Mouse (Mus musculus) G1E (cell line): ENCODE results near the gene Poldip3. TPM values are rescaled to one million over a fixed set of nuclear protein-coding genes. Genes with fewer than 3 reads are reported as not detected.

Experiments used
- ATAC-seq: 2 replicates; pipeline ENCODE4 v1.8.0; 2016; ENCODE audit warnings: mild to moderate bottlenecking; ENCODE audit not compliant: insufficient number of reproducible peaks, poor library complexity, low FRiP score, severe bottlenecking; ENCODE audit errors: extremely low read depth
- DNase-seq: peaks from one replicate; pipeline ENCODE4 v3.0.0; 2012; ENCODE audit warnings: low spot score
- H3K27me3 ChIP-seq: 2 replicates; pipeline ENCODE4 v1.6.1; 2012; ENCODE audit warnings: mild to moderate bottlenecking, low read length, inconsistent platforms; ENCODE audit not compliant: insufficient read depth
- H3K36me3 ChIP-seq: replicated peaks from 2 replicates; pipeline ENCODE3; 2012; ENCODE audit warnings: mild to moderate bottlenecking, inconsistent platforms
- H3K4me1 ChIP-seq: 2 replicates; pipeline ENCODE4 v1.6.1; 2012; ENCODE audit warnings: low read depth, low read length, inconsistent platforms, mixed read lengths; ENCODE audit not compliant: insufficient read depth
- H3K4me3 ChIP-seq: 2 replicates; pipeline ENCODE4 v1.5.1; 2012; ENCODE audit warnings: low read depth, mild to moderate bottlenecking, inconsistent platforms, low read length, moderate library complexity, mixed read lengths
- H3K9me3 ChIP-seq: replicated peaks from 2 replicates; pipeline ENCODE4 v1.6.1; 2012; ENCODE audit warnings: inconsistent platforms
- CTCF ChIP-seq: IDR thresholded peaks from 2 replicates; pipeline ENCODE4 v1.5.1; 2012; ENCODE audit warnings: low read depth, low read length, inconsistent platforms, mixed read lengths
- GATA1 ChIP-seq: IDR thresholded peaks from 2 replicates; pipeline ENCODE4 v1.6.1; 2012; ENCODE audit warnings: borderline replicate concordance, low read length, inconsistent platforms, mixed read lengths
- GATA2 ChIP-seq: IDR thresholded peaks from 2 replicates; pipeline ENCODE4 v1.6.1; 2012; ENCODE audit warnings: low read depth, low read length, inconsistent platforms, borderline replicate concordance
- POLR2AphosphoS5 ChIP-seq: IDR thresholded peaks from 2 replicates; pipeline ENCODE4 v1.6.1; 2012; ENCODE audit warnings: low read depth, low read length, inconsistent platforms; ENCODE audit not compliant: insufficient replicate concordance
- TAL1 ChIP-seq: conservative IDR thresholded peaks from 2 replicates; pipeline ENCODE4 v1.6.1; 2012; ENCODE audit warnings: low read depth, low read length, inconsistent platforms, mixed read lengths
- polyA plus RNA-seq: library from polyadenylated mRNA; stranded (reverse); fragments of >175 nt; gene quantifications from 2 replicates; pipeline ENCODE4 v1.2.3, GENCODE M21; 2012
- total RNA-seq, 2 experiments: library from RNA; stranded (forward) in 1 of 2; stranded (reverse) in 1 of 2; fragments of 200-1000 nt in 1 of 2; fragments of >200 nt in 1 of 2; fragmentation: Nextera tagmentation in 1 of 2; gene quantifications; 2 replicates each; pipeline ENCODE4 v1.2.3; 2014 to 2017

Poldip3 gene
- total and polyA plus RNA-seq, 3 experiments, result 99.3 to 237 (median 120) TPM

DNA sequence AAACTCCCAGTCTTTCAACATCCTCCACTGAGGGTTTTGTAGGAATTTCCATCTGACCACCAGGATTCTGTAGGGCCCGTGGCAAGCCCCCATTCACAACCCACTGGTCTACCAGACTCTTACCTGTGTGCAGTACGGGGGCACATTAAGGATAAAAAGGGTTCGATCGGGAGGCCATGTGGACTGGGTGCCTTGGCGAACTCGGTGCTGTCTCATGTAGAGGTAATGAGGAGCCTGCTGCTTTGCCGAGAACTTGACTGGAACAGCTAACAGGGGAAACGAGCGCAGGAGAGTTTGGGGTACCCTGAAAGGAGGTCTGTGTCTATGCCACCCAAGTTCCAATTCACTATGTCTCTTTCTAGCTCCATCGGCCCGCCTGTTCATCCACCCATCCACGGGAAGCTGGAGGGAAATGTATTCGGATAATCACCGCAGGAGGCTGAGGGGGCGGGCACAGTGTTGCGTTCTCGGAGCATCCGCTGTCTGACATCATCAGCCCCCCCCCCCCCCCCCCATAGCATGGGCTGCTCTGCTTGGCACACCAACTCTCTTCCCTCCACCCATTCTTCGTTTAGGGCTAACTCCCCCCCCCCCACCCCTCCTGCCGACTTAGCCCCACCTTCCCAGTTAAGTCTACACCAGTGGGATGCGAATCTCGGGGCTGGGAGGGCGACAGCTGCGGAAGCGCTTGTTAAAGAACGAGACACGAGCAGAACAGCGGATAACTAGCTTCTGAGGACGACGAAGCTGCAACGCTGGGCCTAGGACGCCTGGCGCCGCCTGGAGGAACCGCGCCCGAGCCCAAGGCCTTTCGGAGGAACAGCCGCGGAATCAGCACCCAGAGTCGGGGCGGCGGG, 27.2 kb downstream of the Poldip3 start:
- ATAC-seq (peak; percentile 68), DNase-seq (peak; percentile 74)
- H3K4me1 ChIP-seq, result peaks cover 35% of the 10 kb centered on the region
- TF ChIP-seq GATA1, result no peak
- no peak for TF ChIP-seq TAL1
- no peak for TF ChIP-seq CTCF
- no peak for TF ChIP-seq GATA2
- no peak for TF ChIP-seq POLR2AphosphoS5
- no peaks in the 10 kb centered on the region for H3K9me3 ChIP-seq
- peaks cover 76% of the 10 kb centered on the region for H3K36me3 ChIP-seq
- peak overlapping the region; percentile 99 for H3K4me3 ChIP-seq
- H3K27me3 ChIP-seq, result no peaks in the 10 kb centered on the region

DNA sequence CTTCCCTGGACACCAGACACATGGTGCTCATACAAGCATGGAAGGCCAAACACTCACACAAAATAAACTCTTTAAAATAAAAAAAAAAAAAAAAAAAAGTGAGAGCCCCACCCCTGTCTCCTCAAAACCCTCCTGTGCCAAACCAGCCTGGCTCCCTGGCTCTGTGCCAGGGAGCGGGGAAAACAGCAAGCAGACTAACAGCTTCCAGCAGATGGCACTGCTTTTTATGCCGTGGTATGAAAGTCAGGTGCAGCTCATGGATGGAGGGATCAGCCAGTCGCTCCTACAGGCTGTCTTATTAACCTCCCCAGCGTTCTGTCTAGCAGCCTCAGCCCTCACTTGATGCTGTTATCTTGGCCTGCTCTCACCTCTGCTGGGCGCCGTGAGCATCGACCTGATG, 30.8 kb downstream of the Poldip3 start:
- TF ChIP-seq TAL1 (no peak), CTCF (no peak), GATA1 (no peak)
- Histone ChIP-seq H3K4me1 (peaks cover 36% of the 10 kb centered on the region), H3K4me3 (no peak overlapping the region), H3K36me3 (peaks cover 78% of the 10 kb centered on the region), H3K9me3 (no peaks in the 10 kb centered on the region), H3K27me3 (no peaks in the 10 kb centered on the region)
- ATAC-seq (no peak), DNase-seq (peak; percentile 35)

DNA sequence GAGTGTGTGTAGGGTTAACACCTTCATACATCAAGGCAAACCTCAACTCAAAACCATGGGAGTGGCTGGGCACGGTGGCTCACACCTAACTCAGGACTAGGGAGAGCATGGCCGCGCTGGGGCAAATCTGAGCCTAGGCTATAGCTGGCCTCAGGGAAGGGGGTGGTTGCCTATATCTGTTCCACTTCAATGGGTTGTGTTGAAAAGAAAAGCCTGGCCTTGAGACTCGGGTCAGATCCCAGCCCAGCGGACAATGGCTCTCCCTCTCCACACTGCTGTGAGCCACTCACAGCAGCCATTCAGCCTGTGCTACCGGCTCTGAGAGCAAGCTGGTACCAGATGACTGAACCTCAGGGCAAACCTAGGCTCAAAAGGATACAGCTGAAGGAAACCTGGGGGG, 34.1 kb downstream of the Poldip3 start:
- no peaks in the 10 kb centered on the region for H3K27me3 ChIP-seq
- DNase-seq (no peak), ATAC-seq (no peak)
- TF ChIP-seq CTCF (no peak), GATA1 (no peak), TAL1 (no peak)
- peaks cover 80% of the 10 kb centered on the region for H3K36me3 ChIP-seq
- H3K4me1 ChIP-seq, result peaks cover 28% of the 10 kb centered on the region
- H3K9me3 ChIP-seq, result no peaks in the 10 kb centered on the region
- no peak overlapping the region for H3K4me3 ChIP-seq

DNA sequence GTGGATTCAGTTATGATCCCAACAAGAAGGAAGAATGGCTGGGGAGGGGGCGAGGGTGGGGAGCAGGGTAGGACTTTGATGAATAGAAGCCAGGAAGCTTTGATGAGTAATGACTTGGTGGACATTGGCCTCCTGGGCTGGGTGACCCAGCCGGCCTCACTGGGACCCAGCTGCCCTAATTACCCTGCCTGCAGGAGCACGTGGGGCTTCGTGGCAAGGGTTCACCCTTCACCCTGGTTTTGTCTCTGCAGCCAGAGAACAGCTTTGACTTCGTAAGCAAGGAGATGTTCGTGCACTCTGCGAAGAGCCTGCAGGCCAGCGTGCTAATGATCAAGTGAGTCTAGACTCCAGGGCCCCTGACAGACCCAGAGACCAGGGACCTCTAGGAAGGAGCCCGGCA, 35.1 kb downstream of the Poldip3 start:
- Histone ChIP-seq H3K9me3 (no peaks in the 10 kb centered on the region), H3K4me1 (peaks cover 21% of the 10 kb centered on the region), H3K4me3 (no peak overlapping the region), H3K36me3 (peaks cover 77% of the 10 kb centered on the region), H3K27me3 (no peaks in the 10 kb centered on the region)
- DNase-seq (no peak), ATAC-seq (no peak)
- TF ChIP-seq GATA2 (no peak), POLR2AphosphoS5 (no peak), CTCF (no peak), TAL1 (no peak), GATA1 (no peak)

DNA sequence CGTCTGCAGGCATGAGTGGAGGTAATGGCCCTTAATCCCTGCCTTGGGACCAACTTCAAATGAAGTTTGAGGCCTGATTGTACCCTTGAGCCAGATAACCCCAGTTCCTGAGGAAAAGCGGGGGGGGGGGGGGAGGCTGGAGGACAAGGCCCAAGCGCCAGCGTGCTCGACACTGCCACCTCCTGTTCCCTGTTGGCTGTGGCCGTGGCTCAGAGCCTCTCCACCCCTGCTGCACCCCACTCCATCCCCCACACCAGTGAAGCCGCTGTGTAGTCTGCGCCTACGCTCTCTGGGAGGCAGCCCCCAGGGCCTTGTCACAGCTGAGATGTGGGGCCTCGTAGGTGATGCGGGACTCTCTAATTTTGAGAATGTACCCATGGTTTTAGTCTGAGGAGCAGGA, 36.3 kb downstream of the Poldip3 start:
- peaks cover 70% of the 10 kb centered on the region for H3K36me3 ChIP-seq
- DNase-seq, result peak; percentile 46
- H3K4me3 ChIP-seq, result no peak overlapping the region
- no peaks in the 10 kb centered on the region for H3K27me3 ChIP-seq
- peaks cover 13% of the 10 kb centered on the region for H3K4me1 ChIP-seq
- H3K9me3 ChIP-seq, result no peaks in the 10 kb centered on the region
- TF ChIP-seq GATA1, result no peak
- TF ChIP-seq CTCF, result no peak
- TF ChIP-seq TAL1, result no peak
- TF ChIP-seq POLR2AphosphoS5, result no peak
- TF ChIP-seq GATA2, result no peak
- no peak for ATAC-seq

DNA sequence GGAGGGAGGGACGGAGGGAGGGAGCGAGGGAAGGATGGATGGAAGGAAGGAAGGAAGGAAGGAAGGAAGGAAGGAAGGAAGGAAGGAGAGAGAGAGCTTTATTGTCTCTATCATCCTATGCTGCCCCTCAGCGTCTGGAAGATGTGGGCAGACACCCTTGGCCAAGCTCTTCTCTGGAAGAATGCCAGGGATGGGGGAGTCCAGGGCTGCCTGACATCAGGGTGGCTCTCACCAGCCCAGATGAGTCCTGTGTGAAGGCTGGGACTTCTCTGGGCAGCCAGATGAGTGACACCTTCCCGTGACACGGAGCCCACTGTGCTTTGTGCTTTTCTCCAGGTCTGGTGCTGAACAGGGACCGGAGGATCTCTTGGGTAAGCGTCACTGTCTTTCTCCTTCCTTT, 37.3 kb downstream of the Poldip3 start:
- peaks cover 69% of the 10 kb centered on the region for H3K36me3 ChIP-seq

More for the DNA sequence above, 37.3 kb downstream of the Poldip3 start:
- TF ChIP-seq GATA1, result no peak
- no peak for TF ChIP-seq GATA2
- no peak for TF ChIP-seq POLR2AphosphoS5
- TF ChIP-seq CTCF, result no peak
- TF ChIP-seq TAL1, result no peak
- no peaks in the 10 kb centered on the region for H3K27me3 ChIP-seq
- DNase-seq, result no peak
- no peak overlapping the region for H3K4me3 ChIP-seq
- H3K9me3 ChIP-seq, result no peaks in the 10 kb centered on the region
- peaks cover 5% of the 10 kb centered on the region for H3K4me1 ChIP-seq
- no peak for ATAC-seq
